Mouse (Mus musculus) T-cell, adult 66 days (primary cell): ENCODE measurements around the gene Lage3. TPM values are rescaled to one million over a fixed set of nuclear protein-coding genes. Genes with fewer than 3 reads are reported as not detected.

Experiments used
- total RNA-seq, 2 experiments: library from RNA; stranded (reverse); gene quantifications; 3 replicates in 1 of 2; 4 replicates in 1 of 2; pipeline ENCODE4 v1.2.4; 2023

The Lage3 gene
- total RNA-seq = 10 to 100 TPM; 24.0 to 30.7 TPM

DNA sequence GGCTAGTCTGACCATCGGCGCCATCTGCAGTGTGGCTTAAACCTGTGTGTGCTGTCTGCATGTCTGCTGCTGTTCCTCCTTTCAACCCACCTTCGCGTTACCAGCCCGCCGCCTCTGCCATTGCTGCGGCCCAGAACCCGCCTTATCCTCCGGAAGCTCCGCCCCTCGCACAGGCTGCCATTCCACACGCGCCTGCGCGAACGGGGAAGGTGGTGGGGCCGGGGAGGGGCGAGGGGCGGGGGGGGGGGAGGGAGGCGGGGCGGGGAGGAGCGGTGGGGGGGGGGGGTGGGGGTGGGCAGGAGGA is at the start of gene Lage3:
Lage3 (minus strand) TSS at position 152 of the 304 bp plus-strand sequence.

DNA sequence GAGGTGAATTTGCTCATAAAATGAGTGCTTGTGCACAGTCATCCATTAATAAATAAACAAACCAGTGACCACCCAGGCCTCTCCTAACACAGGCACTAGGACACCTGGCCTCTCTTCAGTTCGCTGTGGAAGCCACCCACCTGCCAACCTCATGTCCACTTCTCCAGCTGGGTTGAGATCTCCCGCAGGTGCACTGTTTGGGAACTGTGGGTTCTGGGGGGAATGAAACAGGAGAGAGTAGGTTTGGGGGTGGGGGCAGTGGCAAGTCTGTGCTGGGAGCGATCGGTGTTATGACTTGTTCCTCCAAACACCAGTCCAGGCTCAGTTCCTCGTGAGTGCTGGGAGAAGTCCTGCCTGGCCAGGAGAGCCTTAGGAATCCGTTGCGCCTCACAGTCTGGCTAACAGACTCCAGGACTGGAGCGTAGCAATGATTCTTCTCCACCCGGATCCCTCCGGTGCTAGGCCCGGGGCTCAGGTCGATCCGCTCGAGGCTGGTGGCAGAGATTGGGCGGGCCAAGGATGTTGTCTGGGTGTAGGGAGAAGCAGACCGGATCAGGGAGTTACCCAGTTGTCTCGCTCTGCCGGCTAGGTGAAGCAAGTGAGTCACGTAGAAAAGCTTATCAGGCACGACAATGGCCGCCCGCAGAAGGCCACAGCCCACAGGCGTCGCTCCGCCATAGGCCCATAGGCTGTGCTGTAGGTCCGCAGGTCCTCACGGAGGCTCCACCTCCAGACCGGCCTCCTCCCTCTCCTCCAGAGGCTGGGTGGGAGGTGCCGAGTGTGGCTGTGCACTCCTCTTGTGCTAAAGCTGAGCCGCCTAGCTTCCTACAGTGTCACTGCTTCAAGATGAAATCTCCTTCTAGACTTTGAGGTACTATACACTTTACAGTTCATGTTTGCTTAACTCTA is 39.4 kb upstream of the Lage3 start, which contains the start of the genes Fam3a and Ikbkg:
Fam3a (minus strand) TSS at position 738 of the 909 bp plus-strand sequence.
Ikbkg (plus strand) TSS at position 756 of the 909 bp plus-strand sequence.

DNA sequence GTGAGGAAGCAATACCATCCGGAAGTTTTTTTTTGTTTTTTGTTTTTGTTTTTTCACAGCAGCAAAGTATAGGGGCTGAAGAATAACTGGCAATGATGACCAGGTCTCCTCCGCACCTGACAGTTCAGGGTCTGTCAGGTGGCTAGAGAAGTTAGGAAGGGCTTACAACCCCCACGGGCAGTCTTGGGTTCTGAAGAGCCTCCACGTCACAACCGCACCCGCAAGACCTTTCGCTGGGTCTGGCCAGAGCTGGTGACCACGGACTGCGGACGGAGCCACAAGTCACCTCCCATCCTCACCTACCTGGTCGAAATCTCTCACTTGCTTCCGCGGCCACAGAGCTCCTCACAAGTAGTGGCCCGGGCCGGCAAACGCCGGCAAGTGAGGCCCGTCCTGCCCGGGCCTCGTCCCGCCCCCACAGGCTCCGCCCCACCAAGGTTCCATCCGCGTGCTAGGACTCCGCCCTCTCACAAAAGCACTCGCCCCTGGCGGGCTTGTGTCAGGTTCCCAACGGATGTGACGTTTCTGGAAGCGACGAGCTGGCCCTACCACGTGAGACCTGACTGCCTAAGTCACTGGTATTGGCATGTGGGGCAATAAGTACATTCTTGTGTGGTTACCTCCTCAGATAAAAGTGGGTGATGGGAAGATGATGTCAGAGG is 19.6 kb upstream of the Lage3 start, which contains the start of the genes Ubl4a and Slc10a3:
Ubl4a (minus strand) TSS at position 331 of the 662 bp plus-strand sequence.
Slc10a3 (minus strand) TSS at position 462 of the 662 bp plus-strand sequence.

DNA sequence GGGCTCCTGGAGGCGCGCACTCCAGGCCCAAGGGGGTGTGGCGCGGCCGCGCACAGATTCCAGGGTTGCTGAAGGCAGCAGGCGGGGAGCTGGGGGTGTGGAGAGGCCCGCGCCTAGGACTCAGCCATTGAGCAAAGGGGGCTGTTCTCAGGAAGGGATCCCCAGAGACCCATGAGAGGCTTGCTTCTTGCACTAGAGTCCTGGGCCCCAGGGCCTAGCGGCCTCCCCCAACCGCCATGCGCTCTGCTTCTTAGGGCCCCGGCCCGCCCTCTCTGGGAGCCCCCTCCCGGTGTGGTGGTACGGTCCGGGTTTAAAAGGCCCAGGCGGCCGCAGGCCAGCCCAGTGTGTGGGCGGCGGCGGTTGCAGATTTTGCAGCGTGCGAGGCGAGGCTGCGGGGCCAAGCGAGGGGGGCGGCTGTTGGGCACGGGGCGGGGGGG is 24.7 kb downstream of the Lage3 start, which contains the start of gene Plxna3:
Plxna3 (plus strand) TSS at position 342 of the 437 bp plus-strand sequence.

DNA sequence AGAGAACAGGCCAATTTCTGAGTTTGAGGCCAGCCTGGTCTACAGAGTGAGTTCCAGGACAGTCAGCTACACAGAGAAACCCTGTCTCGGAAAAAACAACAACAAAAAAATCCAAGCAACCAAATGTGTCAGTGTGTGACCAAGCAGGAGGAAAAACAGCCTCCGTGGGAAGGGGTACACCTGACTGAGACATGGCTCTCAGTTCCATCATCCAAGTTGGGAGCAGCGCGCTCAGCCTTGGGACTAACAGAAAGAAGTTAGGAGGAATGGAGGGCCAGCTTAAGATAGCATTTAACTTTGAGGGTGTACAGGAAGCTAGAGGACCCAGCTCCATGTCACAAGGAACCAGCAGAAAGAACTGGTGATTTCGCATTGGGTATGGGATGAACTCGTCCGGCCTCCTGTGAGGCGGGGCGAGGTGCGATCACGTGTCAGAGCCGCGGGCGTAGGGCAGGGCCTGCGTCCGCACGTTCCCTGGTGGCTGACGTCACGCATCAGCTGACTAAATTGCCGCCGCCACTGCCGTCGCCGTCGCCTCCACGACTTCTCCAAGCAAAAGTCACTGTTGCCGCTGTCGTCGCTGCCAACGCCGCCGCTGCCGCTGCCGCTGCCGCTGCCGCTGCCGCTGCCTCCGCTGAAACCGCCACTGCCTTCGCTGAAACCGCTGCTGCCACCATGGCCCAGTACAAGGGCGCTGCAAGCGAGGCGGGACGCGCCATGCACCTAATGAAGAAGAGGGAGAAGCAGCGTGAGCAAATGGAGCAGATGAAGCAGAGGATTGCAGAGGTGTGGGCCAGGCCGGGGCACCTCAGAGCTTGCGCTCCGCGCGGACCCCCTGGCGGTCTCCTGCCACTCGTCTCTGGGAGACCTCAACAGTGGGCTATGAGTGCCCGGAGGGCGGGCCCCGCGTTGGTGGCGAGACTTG is 40.6 kb downstream of the Lage3 start, which contains the start of gene Fam50a:
Fam50a (plus strand) TSS at position 494 of the 925 bp plus-strand sequence.

DNA sequence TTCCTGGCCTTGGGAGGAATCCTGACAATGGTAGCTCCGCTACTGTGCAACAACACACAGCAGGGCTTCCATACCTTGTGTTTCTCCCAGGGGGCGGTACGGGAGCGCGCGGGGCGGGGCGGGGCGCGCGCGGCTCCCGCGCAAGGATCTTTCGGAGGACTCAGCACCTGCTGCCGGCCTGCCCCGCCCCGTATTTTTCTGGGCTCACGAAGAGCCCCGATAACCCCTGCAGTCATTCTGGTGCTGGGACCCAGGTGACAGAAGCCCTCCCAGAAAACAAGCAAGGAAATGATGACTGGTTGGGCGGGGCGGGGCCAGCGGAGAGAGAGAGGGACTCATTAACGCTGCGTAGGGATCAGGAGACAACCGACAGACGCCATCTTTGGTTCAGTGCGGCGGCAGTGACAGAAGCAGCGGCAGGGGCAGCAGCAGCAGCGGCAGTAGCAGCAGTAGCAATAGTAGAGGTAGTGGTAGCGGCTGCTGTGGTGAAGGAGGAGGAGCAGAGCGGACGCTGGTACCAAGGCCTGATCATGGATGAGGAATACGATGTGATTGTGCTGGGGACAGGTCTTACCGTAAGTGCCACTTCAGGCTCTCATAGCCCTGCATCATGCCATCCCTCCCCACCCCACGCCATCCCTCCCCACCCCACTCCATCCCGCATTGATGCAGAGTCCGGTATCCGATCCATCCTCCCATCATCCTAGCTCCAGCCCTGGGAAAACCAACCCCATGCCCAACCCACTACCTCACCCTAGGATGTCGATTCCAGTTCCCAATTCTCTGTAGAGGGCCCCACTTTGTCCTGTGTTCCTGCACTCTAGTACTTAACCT is 48.3 kb downstream of the Lage3 start, which contains the start of gene Gdi1:
Gdi1 (plus strand) TSS at position 132 of the 834 bp plus-strand sequence.

Other genes with a start within 250 kb of the Lage3 start
- gene Opn1mw, start 226.2 kb downstream of the Lage3 start, total RNA-seq = not detected
- gene Mecp2, start 218.3 kb downstream of the Lage3 start, total RNA-seq = 10 to 100 TPM; 52.2 to 53.0 TPM
- gene Tex28, start 185.8 kb downstream of the Lage3 start, total RNA-seq = not detected
- gene Tktl1, start 176.4 kb downstream of the Lage3 start, total RNA-seq = 1 to 10 TPM in 1 of 2 experiments, under 1 TPM in 1; 0.30 to 2.2 TPM
- gene Flna, start 103.8 kb downstream of the Lage3 start, total RNA-seq = 100 to 1,000 TPM; 663 to 672 TPM
- gene Emd, start 98.9 kb downstream of the Lage3 start, total RNA-seq = 10 to 100 TPM; 64.3 to 65.0 TPM
- gene Rpl10, start 82.8 kb downstream of the Lage3 start, total RNA-seq = 100 to 1,000 TPM; 634 to 720 TPM
- gene Taz, start 71.7 kb downstream of the Lage3 start, total RNA-seq = 10 to 100 TPM; 64.9 to 73.4 TPM
- gene Dnase1l1, start 71.3 kb downstream of the Lage3 start, total RNA-seq = 10 to 100 TPM; 10.7 to 13.7 TPM
- gene Atp6ap1, start 56.5 kb downstream of the Lage3 start, total RNA-seq = 10 to 100 TPM; 89.1 to 92.3 TPM
- gene Gdi1, start 48.6 kb downstream of the Lage3 start, total RNA-seq = 100 to 1,000 TPM; 194 to 226 TPM
- 10 to 100 TPM; 56.6 to 62.8 TPM for gene Fam50a, start 40.6 kb downstream of the Lage3 start, total RNA-seq
- 10 to 100 TPM in 1 of 2 experiments, 1 to 10 TPM in 1; 9.4 to 12.8 TPM for gene Plxna3, start 24.6 kb downstream of the Lage3 start, total RNA-seq
- 10 to 100 TPM; 29.1 to 33.7 TPM for gene Ubl4a, start 19.6 kb upstream of the Lage3 start, total RNA-seq
- gene Slc10a3, start 19.7 kb upstream of the Lage3 start, total RNA-seq = 10 to 100 TPM; 16.9 to 19.6 TPM
- gene Fam3a, start 39.7 kb upstream of the Lage3 start, total RNA-seq = 10 to 100 TPM; 19.0 to 24.6 TPM
- gene Ikbkg, start 39.7 kb upstream of the Lage3 start, total RNA-seq = 10 to 100 TPM; 46.0 to 58.1 TPM
- 10 to 100 TPM; 28.3 to 30.1 TPM for gene G6pdx, start 75.6 kb upstream of the Lage3 start, total RNA-seq
- gene Gm6880, start 127.8 kb upstream of the Lage3 start, total RNA-seq = not detected
- not detected for gene Olfr1326-ps1, start 221.3 kb upstream of the Lage3 start, total RNA-seq
- gene Olfr1325, start 239.1 kb upstream of the Lage3 start, total RNA-seq = not detected